Mouse (Mus musculus) ES-E14 (cell line): ENCODE data around the gene Cop1.

Source experiments
- CHD2 ChIP-seq: IDR thresholded peaks from 2 replicates; pipeline ENCODE4 v1.6.1; 2014; ENCODE audit warnings: mild to moderate bottlenecking, low read depth, low read length, inconsistent platforms
- HCFC1 ChIP-seq: IDR thresholded peaks from 2 replicates; pipeline ENCODE4 v1.6.1; 2012; ENCODE audit warnings: low read length, inconsistent platforms, borderline replicate concordance; ENCODE audit not compliant: insufficient read depth
- MAFK ChIP-seq: IDR thresholded peaks from 2 replicates; pipeline ENCODE4 v1.6.1; 2014; ENCODE audit warnings: mild to moderate bottlenecking, low read depth, low read length, inconsistent platforms; ENCODE audit not compliant: insufficient read depth
- ZC3H11A ChIP-seq: IDR thresholded peaks from 2 replicates; pipeline ENCODE4 v1.6.1; 2012; ENCODE audit warnings: low read depth, mild to moderate bottlenecking, inconsistent platforms, low read length, borderline replicate concordance

GRCm38 (mm10) chr1:159217437-159217836 lies 14.7 kb upstream of the Cop1 start:
- no peak for TF ChIP-seq HCFC1
- no peak for TF ChIP-seq ZC3H11A
- no peak for TF ChIP-seq CHD2
- TF ChIP-seq MAFK, result no peak
